Mouse (Mus musculus) bone marrow, adult 2 months (tissue): ENCODE data around the gene Gm5426.

ENCODE experiments used
- CTCF ChIP-seq: fragments of 200-500 bp; IDR thresholded peaks from 2 replicates; pipeline ENCODE4 v1.5.1; 2011; ENCODE audit warnings: low read length, control low read depth; ENCODE audit not compliant: control insufficient read depth, insufficient read depth
- POLR2A ChIP-seq: fragments of 200-500 bp; IDR thresholded peaks from 2 replicates; pipeline ENCODE4 v1.6.1; 2011; ENCODE audit warnings: low read depth, mild to moderate bottlenecking, control low read depth, low read length, borderline replicate concordance; ENCODE audit not compliant: control insufficient read depth

- TF ChIP-seq POLR2A (no peak), CTCF (no peak)
Measured at GRCm38 (mm10) chr10:96180554-96181397, 44.4 kb downstream of the Gm5426 start.
